Mouse (Mus musculus) urinary bladder, adult 18-20 months (tissue): ENCODE results near the gene Csn3.

ENCODE experiments used
- DNase-seq, 2 experiments: peaks; one replicate each; pipeline ENCODE4 v3.0.0; 2022; ENCODE audit warnings: low spot score in 2 of 2, mixed read lengths in 2 of 2

Csn3 gene

DNA sequence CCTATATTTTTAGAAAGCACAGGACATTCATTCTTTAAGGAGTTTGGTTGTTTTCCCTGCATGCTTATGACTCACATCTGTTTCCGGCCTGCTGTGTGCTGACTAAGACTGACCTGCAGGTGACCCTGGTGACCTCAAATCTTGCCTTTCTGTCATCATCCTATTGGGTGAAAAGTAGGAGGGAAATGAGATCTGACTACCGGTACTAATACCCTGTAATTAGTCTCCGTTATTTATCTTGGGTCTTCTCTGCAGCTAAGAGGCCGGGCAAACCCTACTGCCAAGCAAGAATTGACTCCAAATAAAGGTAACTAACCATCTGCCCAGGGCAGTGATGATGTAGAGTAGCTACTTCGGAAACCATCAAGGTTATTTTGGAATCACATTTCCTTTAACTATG lies at the start of gene Csn3:
Csn3 (plus strand) TSS at position 208 of the 400 bp plus-strand sequence.
- DNase-seq = no peak

DNA sequence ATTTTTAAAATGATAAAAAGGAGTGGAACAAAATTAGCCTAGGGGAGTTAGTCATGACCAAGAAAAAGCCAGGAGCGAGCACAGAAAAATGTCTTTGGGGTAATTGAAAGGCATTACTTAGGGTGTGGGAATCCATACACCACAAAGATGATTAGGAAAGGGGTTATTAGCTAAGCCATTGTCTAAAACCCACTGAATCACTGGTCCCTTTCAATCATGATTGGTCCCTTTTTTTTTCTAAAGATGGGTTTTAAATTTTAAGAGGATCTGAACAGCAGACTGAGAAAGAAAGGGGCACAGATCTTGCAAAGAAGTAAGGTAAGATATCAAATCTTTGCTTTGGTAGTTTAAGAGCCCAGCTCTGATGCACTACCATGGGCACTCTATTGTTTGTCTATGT lies 40.6 kb upstream of the Csn3 start, which contains the start of gene Odam:
Odam (plus strand) TSS at position 301 of the 400 bp plus-strand sequence.
- DNase-seq = no peak

DNA sequence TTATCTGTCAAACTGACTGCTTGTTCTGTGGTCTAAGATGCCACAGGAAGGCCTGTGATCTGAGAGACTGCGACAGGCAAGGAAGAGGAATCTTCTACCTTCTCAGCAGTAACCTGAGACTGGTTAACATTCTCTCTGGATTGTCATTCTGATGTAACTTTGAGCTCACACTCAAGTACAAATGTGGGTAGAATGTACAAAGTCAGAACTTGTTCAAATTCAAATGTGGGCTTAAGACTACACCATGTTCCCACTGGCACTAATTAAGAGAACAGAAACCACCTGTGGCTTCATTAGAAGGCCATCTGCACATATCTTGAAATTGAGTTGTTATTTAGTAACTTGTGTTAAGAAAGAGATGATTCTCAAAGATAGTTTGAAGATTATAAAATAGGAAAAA lies 6.2 kb downstream of the Csn3 start:
- no peak for DNase-seq

DNA sequence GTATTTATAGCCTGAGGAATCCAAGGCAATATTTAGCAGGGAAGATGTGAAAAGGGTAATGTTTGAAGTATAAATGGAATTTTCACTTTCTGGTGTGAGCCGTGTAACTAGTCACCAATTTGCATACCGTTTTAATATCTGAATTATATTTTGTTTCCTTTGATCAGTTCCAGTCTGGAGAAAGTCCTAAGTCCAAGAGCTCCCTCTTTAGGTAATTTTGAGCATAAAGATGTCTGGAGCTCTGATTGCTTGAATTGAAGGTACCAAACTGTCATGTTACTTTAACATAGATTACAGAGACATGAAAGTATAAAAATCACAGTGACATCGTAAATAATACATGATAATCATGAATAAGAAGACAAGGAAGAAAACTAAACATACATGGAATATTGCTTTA lies 15.4 kb downstream of the Csn3 start:
- no peak for DNase-seq

DNA sequence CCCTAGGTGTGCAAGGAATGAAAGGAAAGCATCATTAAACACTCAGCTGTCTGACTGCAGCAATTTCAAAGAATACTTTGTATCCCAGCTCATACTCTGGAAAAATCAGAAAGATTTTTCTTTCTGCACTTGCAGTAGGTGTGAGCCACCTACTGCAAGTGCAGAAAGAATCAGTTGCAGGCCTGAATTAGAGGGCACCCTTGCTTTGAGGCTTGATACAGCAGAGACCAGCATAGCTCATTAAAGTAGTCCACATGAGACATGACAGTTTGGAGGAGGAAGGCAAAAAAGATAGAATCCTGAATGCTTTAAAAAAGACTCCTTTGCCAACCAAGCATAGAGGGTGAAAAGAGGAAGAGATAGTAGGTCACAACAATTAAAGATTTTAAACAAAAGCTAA lies 17.1 kb downstream of the Csn3 start:
- no peak for DNase-seq

GRCm38 (mm10) chr5:87951836-87952235 lies 26.5 kb downstream of the Csn3 start:
- DNase-seq = no peak

- DNase-seq = no peak
Observed at GRCm38 (mm10) chr5:87969201-87969600, 43.8 kb downstream of the Csn3 start, which contains the start of the genes 2310003L06Rik and Gm28434. Gene 2310003L06Rik, plus strand, starts transcription at chr5:87969459. Gene Gm28434, plus strand, starts transcription at chr5:87969517.

DNA sequence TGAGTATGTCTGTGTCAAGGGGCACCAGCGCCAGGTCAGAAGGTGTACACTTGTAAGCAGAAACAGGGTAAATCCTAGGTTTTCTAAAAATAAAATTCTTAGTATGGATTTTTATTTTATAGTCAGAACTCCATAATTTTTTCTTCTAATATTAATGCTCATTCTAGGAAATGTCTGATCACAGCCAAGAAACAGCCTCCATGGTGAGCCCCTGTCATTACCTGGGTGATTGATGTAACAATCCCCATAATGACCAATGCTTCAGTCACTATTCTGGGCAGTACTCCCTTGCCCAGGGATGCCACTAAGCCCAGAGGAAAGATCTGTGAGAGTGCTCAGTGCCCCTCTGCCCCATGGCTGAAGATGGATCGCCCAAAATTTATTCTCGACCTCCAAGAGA lies 53.8 kb downstream of the Csn3 start, which contains the start of gene Cabs1:
Cabs1 (plus strand) TSS at position 301 of the 400 bp plus-strand sequence.
- DNase-seq = no peak
